In the genomic region with DNA sequence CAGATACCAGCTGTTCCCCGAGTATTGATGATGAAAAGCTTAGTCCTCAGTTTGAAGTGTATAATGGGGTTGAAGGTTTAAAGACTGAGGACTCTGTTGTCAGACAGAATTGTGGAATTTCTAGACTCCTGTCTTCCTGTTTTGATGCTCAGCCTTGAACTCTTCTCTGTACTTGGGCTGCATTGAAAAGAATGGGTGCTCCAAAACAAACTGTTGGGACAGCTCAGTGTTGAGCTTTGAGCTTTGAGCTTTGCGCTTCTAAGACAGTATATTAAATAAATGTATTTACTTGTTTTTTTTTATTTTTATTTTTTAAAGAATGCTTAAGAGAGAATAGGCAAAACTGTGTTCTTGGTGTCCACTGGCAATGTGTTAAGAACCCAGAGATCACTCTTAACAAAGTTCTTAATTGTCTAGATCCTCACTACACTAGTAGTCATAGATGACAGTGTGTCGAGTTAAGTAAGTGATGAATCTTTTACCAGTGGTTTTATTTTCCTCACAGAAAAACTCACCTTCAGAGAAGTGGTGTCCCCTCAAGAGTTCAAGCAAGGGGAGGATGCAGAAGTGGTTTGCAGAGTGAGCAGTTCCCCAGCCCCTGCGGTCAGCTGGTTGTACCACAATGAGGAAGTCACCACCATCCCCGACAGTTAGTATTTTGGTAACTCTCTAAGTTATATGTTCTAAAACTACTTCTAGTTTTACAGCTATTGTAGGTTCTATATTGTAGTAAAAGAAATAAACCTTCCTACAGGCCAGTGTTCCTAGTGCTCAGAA, we compare ENCODE assay signal across 13 mouse cellular contexts.
DNase-seq lines count a peak whose midpoint lies in the region; ATAC-seq and TF ChIP-seq lines count a peak whose summit lies in the region.
"Had no signal": no experiment of that assay in that cellular context is flagged by ENCODE, and none has a peak within 500 bp of the region (broad histone marks: within the 10 kb centered on the region; RNA-seq: fewer than 3 reads in every experiment).

No protein-coding gene starts in this region.

- no peak for TF ChIP-seq CTCF in liver, adult 2 months (IDR thresholded peaks at IDR 0.05; ENCODE audit: low read depth, low read length)

- H3K36me3 ChIP-seq in liver, adult 2 months (ENCODE audit: control insufficient read depth, insufficient read depth, low read length), result no peaks in the 10 kb centered on the region
- H3K36me3 ChIP-seq in liver, embryonic 12.5 days, result no peaks in the 10 kb centered on the region
- no peaks in the 10 kb centered on the region for H3K36me3 ChIP-seq in liver, embryonic 16.5 days (ENCODE audit: control insufficient read depth, insufficient read depth)

- DNase-seq in liver, adult 2 months (ENCODE audit: extremely low read depth, low read depth, low spot score), result peak; percentile 90
- peak; percentile 42 for DNase-seq in c-Kit-positive CD71-negative TER-119-negative erythroid progenitor cells, embryonic 14.5 days (ENCODE audit: low read depth)
- peak; percentile 3 to 12 for DNase-seq in natural killer cell, adult 2 months (ENCODE audit: low spot score in 2 of 2)
- no peak for DNase-seq in cerebellum, postnatal 4 days (ENCODE audit: low spot score in 2 of 2)
- DNase-seq: adrenal gland, postnatal 25 days; cerebellum, adult 11-12 months; heart, postnatal 4 days; kidney, postnatal 4 days; lung, embryonic 14.5 days had no signal

- no peaks in the 10 kb centered on the region for H3K9me3 ChIP-seq in liver, embryonic 12.5 days (replicated peaks)
- no peaks in the 10 kb centered on the region for H3K9me3 ChIP-seq in liver, embryonic 16.5 days (replicated peaks; ENCODE audit: control insufficient read depth, low read length)

- no peak for ATAC-seq in liver, embryonic 12.5 days
- peak; percentile 54; the same call in 1 of the 2 replicates for ATAC-seq in liver, embryonic 16.5 days (ENCODE audit: low read depth)
- ATAC-seq in activated CD4-positive, CD25-positive, alpha-beta regulatory T cell, adult 4 months, result no peak
- ATAC-seq: inflammation-experienced regulatory T-cells, adult 6 months had no signal

- TF ChIP-seq POLR2A in liver, adult 2 months (IDR thresholded peaks at IDR 0.05; ENCODE audit: extremely low read depth, insufficient read depth, low read length), result no peak

- peak overlapping the region; percentile 49; the same call in 1 of the 2 replicates for H3K27ac ChIP-seq in liver, adult 2 months (replicated peaks; ENCODE audit: insufficient read depth, low read depth, low read length)
- H3K27ac ChIP-seq in liver, embryonic 12.5 days, result no peak overlapping the region
- H3K27ac ChIP-seq in liver, embryonic 16.5 days (ENCODE audit: low read length), result no peak overlapping the region

- no peaks in the 10 kb centered on the region for H3K79me2 ChIP-seq in liver, adult 2 months (ENCODE audit: control insufficient read depth, insufficient read depth, low read length)

- WGBS in liver, adult 2 months, result 52% methylated on average over 5 of the region's 5 CpGs
- WGBS in liver, embryonic 12.5 days (ENCODE audit: insufficient replicate concordance), result 43% methylated on average over 5 of the region's 5 CpGs
- WGBS in liver, embryonic 16.5 days (ENCODE audit: insufficient replicate concordance), result 33% methylated on average over 5 of the region's 5 CpGs

- no peaks in the 10 kb centered on the region for H3K27me3 ChIP-seq in liver, adult 2 months (ENCODE audit: control insufficient read depth, insufficient read depth, low read length)
- no peaks in the 10 kb centered on the region for H3K27me3 ChIP-seq in liver, embryonic 12.5 days (replicated peaks)
- no peaks in the 10 kb centered on the region for H3K27me3 ChIP-seq in liver, embryonic 16.5 days (ENCODE audit: control insufficient read depth, insufficient read depth, low read depth, low read length)

- H3K4me2 ChIP-seq in liver, embryonic 12.5 days, result no peak overlapping the region
- H3K4me2 ChIP-seq in liver, embryonic 16.5 days (ENCODE audit: low read depth, low read length), result no peak overlapping the region
- H3K4me2 ChIP-seq: lung, embryonic 14.5 days had no signal

- no peak overlapping the region for H3K9ac ChIP-seq in liver, adult 2 months (ENCODE audit: low read depth, low read length)
- H3K9ac ChIP-seq in liver, embryonic 12.5 days, result no peak overlapping the region
- no peak overlapping the region for H3K9ac ChIP-seq in liver, embryonic 16.5 days (ENCODE audit: low read depth, low read length)
- H3K9ac ChIP-seq: lung, embryonic 14.5 days had no signal

- peaks cover 14% of the 10 kb centered on the region for H3K4me1 ChIP-seq in liver, adult 2 months (ENCODE audit: control insufficient read depth, insufficient read depth, low read length)
- no peaks in the 10 kb centered on the region for H3K4me1 ChIP-seq in liver, embryonic 12.5 days
- H3K4me1 ChIP-seq in liver, embryonic 16.5 days (ENCODE audit: control insufficient read depth, low read depth, low read length), result no peaks in the 10 kb centered on the region

- H3K4me3 ChIP-seq in liver, adult 2 months (ENCODE audit: insufficient read depth, low read depth, low read length), result no peak overlapping the region
- H3K4me3 ChIP-seq in liver, embryonic 12.5 days, result no peak overlapping the region
- no peak overlapping the region for H3K4me3 ChIP-seq in liver, embryonic 16.5 days (ENCODE audit: low read depth, low read length)

Comparison
In these comparisons a context has a peak if more than half of its experiments do, and no peak if none do; other contexts are left out.
1. DNase-seq: peak in liver, adult 2 months (single experiment), c-Kit-positive CD71-negative TER-119-negative erythroid progenitor cells, embryonic 14.5 days (single experiment) and natural killer cell, adult 2 months (2 of 2); none in cerebellum, postnatal 4 days (0 of 2).